Mouse (Mus musculus): ENCODE measurements around the gene Eif4g2. TPM values are rescaled to one million over a fixed set of nuclear protein-coding genes. Genes with fewer than 3 reads are reported as not detected.

Gene Eif4g2
- polyA plus RNA-seq, 1 experiment from 2014 or later, result 843 TPM

DNA sequence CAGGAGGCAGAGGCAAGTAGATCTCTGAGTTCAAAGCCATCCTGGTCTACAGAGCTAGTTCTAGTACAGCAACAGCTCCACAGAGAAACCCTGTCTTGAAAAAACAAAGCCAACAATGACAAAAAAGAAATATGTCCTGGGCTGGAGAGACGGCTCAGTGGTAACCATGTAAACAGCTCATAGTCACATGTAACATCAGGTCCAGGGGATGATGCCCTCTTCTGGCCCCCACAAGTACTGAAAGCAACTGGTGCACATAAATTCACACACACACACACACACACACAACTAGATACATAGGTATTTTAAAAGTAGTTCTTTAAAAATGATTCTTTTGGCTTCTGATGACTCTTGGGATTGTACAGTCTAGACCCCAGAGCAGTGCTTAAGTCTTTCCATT is 19.9 kb downstream of the Eif4g2 start:
- Histone ChIP-seq H3K27ac (ENCODE audit: low read length) (no peak overlapping the region), H3K9ac (replicated peaks; ENCODE audit: low read depth, low read length) (no peak overlapping the region), H3K27me3 (ENCODE audit: control insufficient read depth, insufficient read depth, low read length) (no peaks in the 10 kb centered on the region), H3K4me3 (ENCODE audit: low read depth, low read length) (no peak overlapping the region), H3K9me3 (ENCODE audit: control insufficient read depth, low read depth, low read length) (peaks cover 4% of the 10 kb centered on the region; the same call in 1 of the 2 replicates), H3K4me2 (replicated peaks; ENCODE audit: low read depth, low read length) (no peak overlapping the region), H3K36me3 (ENCODE audit: control insufficient read depth, insufficient read depth, low read length) (peaks cover 4% of the 10 kb centered on the region), H3K4me1 (ENCODE audit: control insufficient read depth, insufficient read depth, low read length) (no peaks in the 10 kb centered on the region)
- no peak for ATAC-seq (ENCODE audit: insufficient number of reproducible peaks, insufficient read depth, low FRiP score, low read depth)
- 90% methylated on average over 1 of the region's 1 CpGs for WGBS

DNA sequence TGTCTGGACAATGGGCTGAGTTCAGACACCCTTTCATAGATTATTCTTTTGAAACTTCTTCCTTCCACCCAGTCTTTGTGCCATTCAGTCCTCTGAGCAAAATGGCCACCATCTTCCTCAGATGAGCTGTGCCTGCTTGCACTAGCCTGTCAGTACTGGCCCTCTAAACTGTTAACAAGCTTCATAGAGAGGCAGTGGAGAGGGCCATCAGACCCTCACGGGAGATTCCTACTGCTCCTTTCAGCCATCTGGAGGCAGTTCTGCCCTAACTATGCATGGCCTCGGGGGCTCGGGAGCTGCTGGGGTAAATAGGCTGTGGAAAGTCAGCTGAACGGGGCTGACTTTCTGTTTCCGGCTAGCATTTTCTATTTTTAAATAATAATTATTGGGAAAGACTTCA is 23.3 kb downstream of the Eif4g2 start:
- Histone ChIP-seq H3K36me3 (ENCODE audit: control insufficient read depth, insufficient read depth, low read length) (peaks cover 16% of the 10 kb centered on the region), H3K9me3 (ENCODE audit: control insufficient read depth, low read depth, low read length) (no peaks in the 10 kb centered on the region), H3K9ac (replicated peaks; ENCODE audit: low read depth, low read length) (no peak overlapping the region), H3K4me3 (ENCODE audit: low read depth, low read length) (no peak overlapping the region), H3K4me2 (replicated peaks; ENCODE audit: low read depth, low read length) (no peak overlapping the region), H3K27ac (ENCODE audit: low read length) (no peak overlapping the region), H3K27me3 (ENCODE audit: control insufficient read depth, insufficient read depth, low read length) (no peaks in the 10 kb centered on the region), H3K4me1 (ENCODE audit: control insufficient read depth, insufficient read depth, low read length) (no peaks in the 10 kb centered on the region)
- whole genome bisulfite sequencing, result 78% methylated on average over 5 of the region's 5 CpGs
- no peak for ATAC-seq (ENCODE audit: insufficient number of reproducible peaks, insufficient read depth, low FRiP score, low read depth)

DNA sequence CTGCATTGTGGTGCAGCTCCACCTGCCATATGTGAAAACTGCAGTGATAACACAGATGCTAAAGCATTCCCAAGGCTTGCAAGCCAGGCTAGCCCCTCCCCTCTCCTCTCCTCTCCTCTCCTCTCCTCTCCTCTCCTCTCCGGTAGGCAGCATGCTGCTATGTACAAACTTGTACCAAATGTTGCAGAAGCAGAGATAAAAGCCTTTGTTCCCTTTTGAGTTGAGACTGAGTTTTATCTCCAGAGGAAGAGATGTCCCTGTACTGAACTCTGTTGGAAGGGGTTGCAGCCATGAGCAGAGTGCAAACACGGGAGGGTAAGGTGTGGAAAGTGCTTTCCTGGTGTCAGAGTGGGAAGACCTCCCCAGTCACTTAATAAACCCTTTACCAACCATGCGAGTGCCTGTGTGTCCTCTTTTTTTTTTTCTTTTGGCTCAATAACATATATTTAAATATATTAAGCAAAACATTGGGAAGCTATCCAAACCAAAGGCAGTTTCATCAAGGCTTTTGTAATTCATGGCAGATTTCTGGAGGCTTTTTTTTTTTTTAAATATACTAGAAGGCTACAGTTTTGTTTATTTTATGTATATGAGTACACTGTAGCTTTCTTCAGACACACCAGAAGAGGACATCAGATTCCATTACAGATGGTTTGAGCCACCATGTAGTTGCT is 26.7 kb downstream of the Eif4g2 start:
- Histone ChIP-seq H3K27me3 (ENCODE audit: control insufficient read depth, insufficient read depth, low read length) (no peaks in the 10 kb centered on the region), H3K9ac (replicated peaks; ENCODE audit: low read depth, low read length) (no peak overlapping the region), H3K27ac (ENCODE audit: low read length) (no peak overlapping the region), H3K4me1 (ENCODE audit: control insufficient read depth, insufficient read depth, low read length) (no peaks in the 10 kb centered on the region), H3K4me2 (replicated peaks; ENCODE audit: low read depth, low read length) (no peak overlapping the region), H3K4me3 (ENCODE audit: low read depth, low read length) (no peak overlapping the region), H3K9me3 (ENCODE audit: control insufficient read depth, low read depth, low read length) (no peaks in the 10 kb centered on the region), H3K36me3 (ENCODE audit: control insufficient read depth, insufficient read depth, low read length) (peaks cover 45% of the 10 kb centered on the region)
- WGBS, result 75% methylated on average over 3 of the region's 3 CpGs
- no peak for ATAC-seq (ENCODE audit: insufficient number of reproducible peaks, insufficient read depth, low FRiP score, low read depth)

DNA sequence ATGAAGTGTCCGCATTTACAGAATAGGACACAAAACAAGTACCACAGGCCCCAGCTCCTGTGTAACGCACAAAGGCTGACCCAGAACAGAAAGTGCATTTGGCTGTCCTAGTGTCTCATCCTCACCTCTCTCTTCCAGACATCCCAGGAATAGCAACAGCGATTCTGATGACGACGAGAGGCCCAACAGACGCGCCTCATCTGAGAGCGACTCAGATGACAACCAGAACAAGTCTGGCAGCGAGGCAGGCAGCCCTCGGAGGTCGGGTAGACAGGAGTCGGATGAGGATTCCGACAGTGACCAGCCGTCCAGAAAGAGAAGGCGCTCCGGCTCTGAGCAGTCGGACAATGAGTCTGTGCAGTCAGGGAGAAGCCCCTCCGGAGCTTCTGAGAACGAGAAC is 27.6 kb downstream of the Eif4g2 start:
- H3K36me3 ChIP-seq (ENCODE audit: control insufficient read depth, insufficient read depth, low read length), result peaks cover 52% of the 10 kb centered on the region
- H3K4me1 ChIP-seq (ENCODE audit: control insufficient read depth, insufficient read depth, low read length), result no peaks in the 10 kb centered on the region
- ATAC-seq (ENCODE audit: insufficient number of reproducible peaks, insufficient read depth, low FRiP score, low read depth), result no peak
- 89% methylated on average over 19 of the region's 19 CpGs for WGBS
- no peak overlapping the region for H3K27ac ChIP-seq (ENCODE audit: low read length)
- no peaks in the 10 kb centered on the region for H3K9me3 ChIP-seq (ENCODE audit: control insufficient read depth, low read depth, low read length)
- no peaks in the 10 kb centered on the region for H3K27me3 ChIP-seq (ENCODE audit: control insufficient read depth, insufficient read depth, low read length)
- no peak overlapping the region for H3K4me2 ChIP-seq (replicated peaks; ENCODE audit: low read depth, low read length)
- no peak overlapping the region for H3K9ac ChIP-seq (replicated peaks; ENCODE audit: low read depth, low read length)
- H3K4me3 ChIP-seq (ENCODE audit: low read depth, low read length), result no peak overlapping the region

DNA sequence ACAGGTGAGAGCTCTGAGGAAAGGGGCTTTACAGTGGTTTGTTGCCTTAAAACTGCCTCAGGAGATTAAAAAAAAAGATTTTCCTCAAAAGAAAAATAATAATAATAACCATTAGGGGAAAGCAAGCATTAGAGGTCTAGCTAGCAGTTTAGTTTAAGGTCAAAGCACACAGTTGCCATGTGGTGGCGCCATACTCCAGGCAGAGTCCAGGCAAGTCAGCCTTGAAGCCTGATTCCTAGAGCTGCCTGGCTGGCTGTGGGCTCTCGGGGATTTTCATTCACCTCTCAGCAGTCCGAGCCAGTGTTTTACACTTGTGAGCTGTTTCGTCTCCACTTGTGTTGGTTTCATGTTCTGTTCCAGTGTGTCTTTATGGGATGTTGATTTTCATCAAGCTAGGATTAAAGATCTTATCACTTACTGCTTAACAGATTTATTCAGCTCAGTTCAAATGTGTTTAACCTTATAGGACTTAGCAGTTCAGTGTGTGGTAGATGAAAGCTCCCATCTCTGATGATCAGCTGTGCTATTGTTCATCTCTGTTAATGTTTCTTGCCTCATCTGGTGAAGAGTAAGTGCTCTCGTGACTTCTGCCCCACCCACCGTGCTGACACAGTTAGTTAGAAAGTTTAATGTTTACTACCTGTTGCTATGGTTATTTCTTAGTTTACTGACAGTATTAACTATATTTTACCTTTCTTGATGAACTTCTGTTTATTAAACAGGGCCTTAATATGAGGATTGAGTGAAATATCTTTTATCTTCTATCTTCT is 33.0 kb downstream of the Eif4g2 start:
- ATAC-seq (ENCODE audit: insufficient number of reproducible peaks, insufficient read depth, low FRiP score, low read depth), result no peak
- no peak overlapping the region for H3K4me3 ChIP-seq (ENCODE audit: low read depth, low read length)
- no peak overlapping the region for H3K4me2 ChIP-seq (replicated peaks; ENCODE audit: low read depth, low read length)
- H3K27ac ChIP-seq (ENCODE audit: low read length), result no peak overlapping the region
- no peaks in the 10 kb centered on the region for H3K27me3 ChIP-seq (ENCODE audit: control insufficient read depth, insufficient read depth, low read length)
- H3K9me3 ChIP-seq (ENCODE audit: control insufficient read depth, low read depth, low read length), result no peaks in the 10 kb centered on the region
- H3K9ac ChIP-seq (replicated peaks; ENCODE audit: low read depth, low read length), result no peak overlapping the region
- no peaks in the 10 kb centered on the region for H3K4me1 ChIP-seq (ENCODE audit: control insufficient read depth, insufficient read depth, low read length)
- 59% methylated on average over 6 of the region's 6 CpGs for WGBS
- peaks cover 67% of the 10 kb centered on the region for H3K36me3 ChIP-seq (ENCODE audit: control insufficient read depth, insufficient read depth, low read length)

DNA sequence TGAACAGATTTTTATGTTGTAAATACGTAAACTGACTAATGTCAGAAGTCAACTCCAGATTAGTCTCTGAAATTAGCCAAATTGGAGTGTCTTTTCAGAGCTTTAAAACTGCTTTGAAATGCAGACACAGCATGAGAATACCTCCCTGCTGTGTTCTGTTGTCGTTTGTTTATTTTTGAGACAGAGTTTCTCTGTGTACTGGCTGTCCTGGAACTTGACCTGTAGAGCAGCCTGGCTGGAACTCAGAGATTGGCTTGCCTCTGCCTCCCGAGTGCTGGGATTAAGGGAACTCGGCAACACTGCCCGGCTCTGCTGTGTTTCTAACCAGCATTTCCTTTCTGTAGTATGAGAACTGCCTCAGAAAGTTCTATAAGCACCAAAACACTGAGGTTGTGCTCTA is 33.9 kb downstream of the Eif4g2 start:
- H3K27ac ChIP-seq (ENCODE audit: low read length), result no peak overlapping the region
- H3K9ac ChIP-seq (replicated peaks; ENCODE audit: low read depth, low read length), result no peak overlapping the region
- H3K4me2 ChIP-seq (replicated peaks; ENCODE audit: low read depth, low read length), result no peak overlapping the region
- no peak overlapping the region for H3K4me3 ChIP-seq (ENCODE audit: low read depth, low read length)
- no peaks in the 10 kb centered on the region for H3K4me1 ChIP-seq (ENCODE audit: control insufficient read depth, insufficient read depth, low read length)
- H3K27me3 ChIP-seq (ENCODE audit: control insufficient read depth, insufficient read depth, low read length), result no peaks in the 10 kb centered on the region
- H3K9me3 ChIP-seq (ENCODE audit: control insufficient read depth, low read depth, low read length), result no peaks in the 10 kb centered on the region
- WGBS, result 87% methylated on average over 5 of the region's 5 CpGs
- no peak for ATAC-seq (ENCODE audit: insufficient number of reproducible peaks, insufficient read depth, low FRiP score, low read depth)
- H3K36me3 ChIP-seq (ENCODE audit: control insufficient read depth, insufficient read depth, low read length), result peaks cover 68% of the 10 kb centered on the region

DNA sequence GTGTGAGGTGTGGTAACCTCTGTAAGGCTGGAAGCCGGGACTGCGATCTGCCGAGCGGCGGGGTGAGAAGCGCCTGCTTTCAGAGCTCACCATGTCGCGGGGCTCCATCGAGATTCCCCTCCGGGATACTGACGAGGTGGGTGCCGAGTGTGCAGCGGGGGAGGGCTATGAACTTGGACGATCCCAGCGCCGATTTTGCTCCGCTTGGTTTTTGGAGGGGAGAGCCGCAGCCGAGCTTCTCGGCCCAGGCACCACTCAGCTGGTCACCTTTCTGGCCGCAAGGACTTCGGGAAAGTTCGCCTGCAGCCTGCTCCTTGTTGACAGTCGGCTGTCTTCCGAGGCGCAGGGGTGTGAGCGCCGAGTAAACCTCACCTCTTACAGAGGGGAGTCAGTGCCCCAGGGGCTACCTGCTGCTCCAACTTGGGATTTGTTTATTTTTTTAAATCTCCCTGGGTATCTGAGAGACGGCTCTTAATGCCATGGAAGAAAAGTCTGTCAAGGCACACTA is 53.7 kb downstream of the Eif4g2 start:
- WGBS, result under 1% methylated on average over 29 of the region's 29 CpGs

DNA sequence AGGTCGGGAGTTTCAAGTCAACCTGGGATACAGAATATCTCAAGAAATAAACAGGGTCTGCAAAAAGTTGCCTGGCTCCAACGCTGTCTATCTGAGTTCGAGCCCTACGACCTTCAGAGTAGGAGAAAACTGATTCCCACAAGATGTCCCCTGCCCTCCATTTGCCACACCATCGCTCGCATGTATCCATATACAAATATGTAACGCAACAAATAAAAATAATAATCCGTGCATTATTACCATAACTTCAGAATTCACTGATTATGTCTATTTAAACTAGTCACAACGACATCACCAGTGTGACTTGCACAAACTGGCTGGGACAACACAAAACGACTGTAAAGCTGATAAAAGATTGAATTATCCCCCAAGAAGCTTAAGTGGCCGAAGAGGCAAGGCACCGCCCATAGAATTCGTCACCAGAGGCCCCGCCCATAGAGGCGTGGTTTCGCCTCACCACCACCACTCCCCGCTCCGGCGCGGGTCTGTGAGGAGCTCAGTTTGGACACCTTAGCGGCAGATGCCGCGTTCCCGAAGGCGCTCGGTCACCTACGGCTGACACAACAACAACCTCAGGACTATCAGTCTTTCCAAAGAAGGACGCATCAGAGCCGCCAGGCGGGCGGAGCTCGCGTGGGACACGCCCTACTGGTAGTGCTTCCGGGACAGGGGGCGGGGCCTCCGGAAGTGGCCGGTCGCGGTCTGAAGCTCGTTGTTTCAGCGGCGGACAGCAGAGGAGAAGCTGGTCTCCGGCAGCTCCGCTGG is 54.4 kb downstream of the Eif4g2 start, which contains the start of gene Ctr9:
Gene Ctr9 (plus strand): TSS at position 671 of the 765 bp plus-strand sequence.
- H3K9ac ChIP-seq (replicated peaks; ENCODE audit: low read depth, low read length), result peak within 1 kb of the TSS; percentile 66
- H3K4me2 ChIP-seq (replicated peaks; ENCODE audit: low read depth, low read length), result peak within 1 kb of the TSS; percentile 87
- H3K4me1 ChIP-seq (ENCODE audit: control insufficient read depth, insufficient read depth, low read length), result peaks cover 6% of the 10 kb centered on the region; the same call in 1 of the 2 replicates
- peak within 1 kb of the TSS; percentile 93 for H3K4me3 ChIP-seq (ENCODE audit: low read depth, low read length)
- peak; percentile 96 for ATAC-seq (ENCODE audit: insufficient number of reproducible peaks, insufficient read depth, low FRiP score, low read depth)
- H3K9me3 ChIP-seq (ENCODE audit: control insufficient read depth, low read depth, low read length), result no peaks in the 10 kb centered on the region
- peak within 1 kb of the TSS; percentile 84 for H3K27ac ChIP-seq (ENCODE audit: low read length)
- H3K36me3 ChIP-seq (ENCODE audit: control insufficient read depth, insufficient read depth, low read length), result no peaks in the 10 kb centered on the region; the same call in 1 of the 2 replicates
- H3K27me3 ChIP-seq (ENCODE audit: control insufficient read depth, insufficient read depth, low read length), result no peaks in the 10 kb centered on the region
- 6% methylated on average over 45 of the region's 45 CpGs for WGBS

More for the DNA sequence above, 53.7 kb downstream of the Eif4g2 start:
- no peaks in the 10 kb centered on the region for H3K27me3 ChIP-seq (ENCODE audit: control insufficient read depth, insufficient read depth, low read length)
- H3K4me3 ChIP-seq (ENCODE audit: low read depth, low read length), result peak overlapping the region; percentile 93
- H3K27ac ChIP-seq (ENCODE audit: low read length), result peak overlapping the region; percentile 84
- H3K9ac ChIP-seq (replicated peaks; ENCODE audit: low read depth, low read length), result peak overlapping the region; percentile 66
- H3K9me3 ChIP-seq (ENCODE audit: control insufficient read depth, low read depth, low read length), result no peaks in the 10 kb centered on the region
- no peak for ATAC-seq (ENCODE audit: insufficient number of reproducible peaks, insufficient read depth, low FRiP score, low read depth)
- H3K4me1 ChIP-seq (ENCODE audit: control insufficient read depth, insufficient read depth, low read length), result peaks cover 6% of the 10 kb centered on the region; the same call in 1 of the 2 replicates
- peak overlapping the region; percentile 87 for H3K4me2 ChIP-seq (replicated peaks; ENCODE audit: low read depth, low read length)
- peaks cover 2% of the 10 kb centered on the region for H3K36me3 ChIP-seq (ENCODE audit: control insufficient read depth, insufficient read depth, low read length)

All from stomach, embryonic 14.5 days (tissue).